Mouse (Mus musculus) urinary bladder, postnatal 4 days (tissue): Measurements from ENCODE around the gene Il2ra.

Source experiments
- DNase-seq, 2 experiments: peaks; one replicate each; pipeline ENCODE4 v3.0.0; 2021 to 2022; ENCODE audit warnings: low spot score in 2 of 2

Il2ra gene

DNA sequence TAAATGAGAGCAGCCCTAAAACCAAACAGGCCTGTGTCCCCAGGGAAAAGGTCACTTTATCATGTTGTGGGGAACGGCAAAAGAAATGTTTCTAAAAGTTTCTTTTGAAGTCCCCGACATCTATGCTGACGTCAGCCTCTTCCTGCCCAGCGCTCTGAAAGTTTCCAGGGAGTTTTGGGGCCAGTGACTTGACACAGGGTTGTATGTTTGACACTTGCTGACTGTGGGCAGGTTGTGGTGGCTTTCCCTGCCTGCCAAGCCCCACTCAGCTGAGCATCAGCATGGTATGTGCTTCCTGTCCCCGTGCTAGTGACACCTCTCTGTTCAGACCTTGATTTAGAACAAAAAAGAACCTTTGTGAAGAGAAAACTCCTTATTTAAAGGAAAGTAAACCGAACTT, 10.7 kb downstream of the Il2ra start:
- no peak for DNase-seq

DNA sequence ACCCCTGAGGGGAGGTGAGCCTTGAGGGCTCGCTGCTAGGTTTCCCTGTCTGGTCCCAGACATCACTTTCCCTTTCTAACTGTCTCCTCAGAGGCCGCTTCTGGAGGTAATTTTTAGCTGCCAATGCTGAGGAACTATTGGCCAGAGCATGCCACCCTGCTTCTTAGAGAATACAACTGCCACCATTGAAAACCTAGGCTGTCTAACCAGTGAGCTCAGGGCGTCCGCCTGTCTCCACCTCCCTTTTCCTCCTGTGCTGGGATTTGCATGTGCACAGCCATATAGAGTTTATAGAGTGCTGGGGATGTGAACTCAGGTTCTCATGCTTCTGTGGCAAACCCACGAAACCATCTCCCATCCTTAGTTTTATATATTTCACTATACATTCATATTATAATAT, 11.2 kb downstream of the Il2ra start:
- DNase-seq = no peak

DNA sequence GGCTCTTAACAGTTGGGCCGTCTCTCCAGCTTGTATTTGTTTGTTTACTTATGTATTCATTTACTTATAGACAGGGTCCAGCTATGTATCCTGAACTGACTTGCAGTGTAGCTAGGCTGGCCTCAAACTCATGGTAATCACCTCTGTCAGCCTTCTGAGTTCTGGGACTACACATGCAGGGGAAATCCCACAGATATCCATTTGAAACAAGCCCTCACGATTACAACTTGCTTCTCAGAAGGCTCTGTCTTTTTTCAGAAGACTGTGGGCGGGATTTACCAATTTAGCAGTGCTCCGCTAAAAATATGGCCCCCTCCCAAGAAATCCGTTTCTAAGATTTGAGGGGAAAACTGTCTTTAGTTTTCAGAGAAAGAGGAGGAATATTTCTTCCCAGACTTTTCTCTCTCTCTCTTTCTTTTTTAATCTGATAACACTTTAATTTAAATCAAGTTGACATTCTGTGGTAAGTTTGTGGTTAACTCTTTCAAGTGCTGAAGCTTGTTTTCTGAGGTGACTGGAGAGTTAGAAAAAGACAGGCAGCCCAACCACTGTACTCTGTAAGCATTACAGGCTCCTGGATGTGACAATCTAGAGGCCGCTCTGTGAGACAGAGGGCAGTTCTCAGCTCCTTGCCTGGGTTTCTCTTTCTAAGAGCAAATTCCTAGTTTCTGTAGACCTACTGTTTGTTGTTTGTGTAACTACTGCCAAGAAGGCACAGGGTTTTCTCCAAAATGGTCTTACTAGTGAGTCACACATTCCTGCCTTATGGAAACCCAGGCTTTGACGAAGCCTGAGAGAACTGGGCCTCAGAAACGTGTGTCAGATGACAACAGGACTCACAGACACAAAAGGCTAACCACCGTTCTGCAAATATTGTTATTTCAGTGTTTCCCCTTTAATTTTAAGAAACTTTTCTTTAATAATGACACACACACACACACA, 12.7 kb downstream of the Il2ra start:
- no peak for DNase-seq

DNA sequence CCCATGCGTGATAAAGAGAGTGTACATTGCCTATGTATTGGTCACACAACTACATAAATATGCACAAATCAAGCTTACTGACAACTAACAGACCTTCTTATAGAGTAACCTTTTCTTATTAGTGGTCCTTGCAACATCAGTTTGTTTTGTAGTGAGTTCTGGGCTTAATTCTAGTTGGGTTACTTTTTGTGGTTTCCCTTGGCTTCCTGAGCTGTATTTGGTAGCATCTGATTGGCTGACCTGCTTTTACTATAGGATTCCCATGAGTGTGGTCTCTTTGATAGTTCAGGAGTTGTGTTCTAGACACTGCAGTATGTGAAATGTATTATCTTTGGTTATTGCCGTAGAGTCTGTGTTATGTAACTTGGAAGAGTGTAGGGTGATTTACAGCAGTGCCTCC, 15.0 kb downstream of the Il2ra start:
- DNase-seq = no peak

DNA sequence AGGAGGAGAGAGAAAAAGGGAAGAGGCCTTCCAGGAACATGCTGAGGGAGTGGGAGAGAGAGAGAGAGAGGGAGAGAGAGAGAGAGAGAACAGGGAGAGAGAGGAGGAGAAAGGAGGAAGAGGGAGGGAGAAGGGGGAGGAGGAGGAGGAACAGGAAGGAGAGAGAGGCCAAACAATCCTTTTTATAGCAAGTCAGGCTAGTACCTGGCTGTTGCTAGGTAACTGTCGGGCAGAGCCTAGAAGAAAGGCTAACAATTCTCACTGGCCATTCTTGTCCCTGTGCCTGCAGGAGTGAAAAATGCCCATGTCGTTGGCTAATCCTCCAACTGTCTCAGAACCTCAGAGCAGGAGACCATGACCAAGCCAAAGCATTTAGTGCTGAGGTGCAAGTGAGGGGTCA, 16.7 kb downstream of the Il2ra start:
- no peak for DNase-seq

DNA sequence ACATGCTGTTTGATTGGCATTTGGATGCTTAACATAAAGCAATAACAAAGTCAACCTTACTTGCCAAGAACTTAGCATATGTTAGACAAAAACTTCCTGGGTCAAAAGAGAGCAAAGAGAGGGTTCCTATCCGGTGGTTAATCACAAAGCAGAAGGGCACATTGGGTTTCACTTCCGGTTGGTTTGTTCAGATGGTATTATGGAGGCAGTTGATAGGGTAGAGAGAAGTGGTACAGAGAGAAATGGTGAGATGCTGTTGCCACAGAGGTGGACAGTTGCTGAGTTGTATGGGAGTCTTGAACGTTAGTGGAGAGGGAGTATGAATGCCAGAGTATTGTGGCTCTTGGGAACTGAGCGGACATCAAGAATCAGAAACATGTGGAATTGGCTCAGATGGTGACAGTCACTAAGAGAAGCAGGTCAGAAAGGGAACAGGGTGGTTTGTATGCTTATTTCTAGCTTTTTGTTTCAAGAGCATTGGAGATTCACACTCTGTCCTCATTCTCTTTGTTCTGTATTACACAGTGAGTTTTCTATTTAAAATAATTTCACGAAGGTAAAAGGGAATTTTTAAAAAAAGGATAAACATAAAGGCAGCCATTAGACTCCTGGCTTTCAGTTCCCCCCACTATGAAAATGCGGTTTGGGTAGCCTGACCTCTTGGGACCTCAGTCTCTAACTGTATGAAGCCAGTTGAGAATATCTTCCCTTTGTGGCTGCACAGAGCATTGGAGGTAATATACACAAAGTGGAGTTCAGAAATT, 19.7 kb downstream of the Il2ra start:
- no peak for DNase-seq

DNA sequence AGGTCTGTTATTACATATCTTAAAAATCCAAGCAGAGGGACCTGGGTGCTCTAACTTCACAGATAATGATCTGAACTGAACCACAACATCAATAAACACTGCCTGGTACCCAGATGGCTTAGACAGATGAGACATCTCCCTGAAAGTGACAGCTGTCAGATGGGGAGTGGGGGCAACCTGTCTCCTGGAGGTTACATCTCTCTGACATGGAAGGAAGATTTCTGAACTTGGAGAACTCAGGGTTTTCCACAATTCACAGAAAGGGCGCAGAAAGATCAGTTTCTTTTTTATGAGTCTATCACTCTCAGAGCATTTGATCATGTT, 20.3 kb downstream of the Il2ra start:
- no peak for DNase-seq

DNA sequence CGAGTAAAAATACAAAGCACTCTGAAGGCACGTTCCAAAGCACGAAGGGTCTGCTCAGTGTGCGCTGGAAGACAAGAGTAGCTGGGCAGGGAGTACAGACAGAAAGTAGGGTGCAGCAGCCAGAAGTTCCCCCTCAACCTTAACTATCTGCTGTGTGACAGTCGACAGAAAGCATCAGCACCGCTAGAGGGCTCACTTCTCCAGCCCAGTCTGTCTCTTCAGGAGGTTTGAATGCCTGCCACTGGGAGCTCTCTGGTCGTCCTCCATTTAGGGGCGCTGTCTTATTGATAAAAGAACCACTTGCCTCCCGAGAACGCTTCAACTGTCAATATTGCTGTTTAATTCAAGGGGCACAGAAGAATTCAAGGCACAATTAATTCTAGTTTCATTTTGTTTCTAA, 21.4 kb downstream of the Il2ra start:
- peak; percentile 64 to 83 for DNase-seq

DNA sequence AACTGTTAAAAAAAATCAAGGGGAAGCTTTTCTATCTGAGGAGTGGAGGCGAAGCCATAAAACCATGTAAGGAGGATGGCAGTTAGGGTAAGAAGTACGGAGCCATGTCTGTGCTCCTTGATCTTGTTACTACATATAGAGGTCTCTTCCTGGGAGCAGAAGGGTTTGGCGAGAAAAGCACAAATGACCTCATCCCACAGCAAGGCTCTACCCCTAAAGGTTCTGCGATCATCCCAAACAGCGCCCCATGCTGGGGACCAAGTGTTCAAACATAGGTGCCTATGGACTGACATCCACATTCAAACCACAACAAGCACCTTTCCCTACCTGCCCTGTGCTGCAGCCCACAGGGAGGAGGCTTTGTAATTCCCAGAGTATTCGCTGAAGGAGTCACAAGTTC, 21.8 kb downstream of the Il2ra start:
- DNase-seq = peak in 1 of 2 experiments; percentile 61

DNA sequence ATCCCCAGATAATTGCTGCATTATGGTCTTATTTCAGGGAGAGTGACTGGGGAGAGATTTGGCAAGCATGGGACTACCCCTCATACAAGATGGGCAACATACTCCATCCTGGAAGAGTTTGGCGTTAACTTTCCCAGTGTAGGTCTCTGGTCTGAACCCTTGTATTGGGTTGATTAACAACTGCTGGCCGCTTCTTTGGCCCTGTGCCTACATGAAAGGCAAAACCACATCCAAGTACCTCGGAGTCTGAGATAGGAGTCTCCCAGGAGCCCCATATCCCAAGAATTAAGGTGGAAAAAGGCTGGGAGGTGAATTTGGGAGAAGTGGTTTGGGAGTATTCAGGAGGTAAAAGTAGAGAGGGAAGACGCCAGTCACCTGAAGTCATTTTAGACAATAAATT, 22.2 kb downstream of the Il2ra start:
- no peak for DNase-seq

DNA sequence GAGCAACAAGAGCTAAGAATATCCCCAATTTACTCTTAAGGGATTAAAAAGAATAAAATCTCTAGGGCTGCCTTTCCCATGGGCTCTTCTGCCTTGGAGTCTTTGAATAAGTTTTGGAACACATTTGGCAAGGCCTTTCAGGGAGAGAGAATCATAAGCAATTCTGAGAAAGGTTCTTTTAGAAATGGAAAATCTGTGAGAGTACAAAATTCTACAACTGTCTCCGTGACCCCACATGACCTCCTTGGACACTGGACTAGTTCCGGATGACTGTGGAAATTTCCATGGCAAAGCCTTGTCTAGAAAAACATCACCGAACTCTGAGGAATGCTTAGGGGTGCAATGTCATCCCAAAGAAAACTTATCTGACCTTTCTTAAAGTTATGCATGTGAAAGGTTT, 22.7 kb downstream of the Il2ra start:
- no peak for DNase-seq

DNA sequence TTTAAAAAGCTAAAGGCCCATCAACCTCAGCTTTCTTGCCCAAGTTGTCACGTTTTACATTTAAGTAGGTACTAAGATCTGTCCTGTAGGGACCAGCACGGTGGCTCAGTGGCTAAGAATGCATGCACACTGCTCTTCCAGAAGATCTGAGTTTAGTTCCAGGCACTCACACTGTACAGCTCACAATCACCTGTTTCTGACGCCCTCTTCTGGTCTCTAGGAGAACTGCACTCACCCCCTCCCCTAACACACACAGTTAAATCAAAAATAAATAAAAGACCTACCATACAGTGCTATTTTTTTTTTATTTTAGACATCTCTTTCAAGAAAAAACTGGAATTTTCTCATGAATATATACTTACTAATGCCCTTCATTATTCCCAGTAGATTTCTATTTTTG, 29.5 kb downstream of the Il2ra start:
- no peak for DNase-seq

DNA sequence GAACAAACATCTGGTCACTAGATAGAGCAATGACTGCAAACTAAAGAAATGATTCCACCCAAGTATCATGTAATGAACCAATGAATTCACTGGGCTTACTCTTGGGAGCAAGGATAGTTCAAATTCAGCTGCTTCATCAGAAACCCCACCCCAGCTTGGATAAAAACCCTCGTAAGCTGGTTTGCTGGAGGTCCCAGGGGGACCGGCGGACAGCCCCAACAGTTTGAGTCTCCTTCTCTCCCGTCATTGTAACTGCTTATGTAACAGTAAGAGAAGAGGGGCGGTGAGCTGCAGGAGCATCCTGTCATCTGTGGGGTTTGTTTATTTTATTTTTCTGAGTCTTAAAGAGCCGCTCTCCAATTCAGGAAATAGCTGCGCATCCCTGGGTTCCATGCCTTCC, 37.0 kb downstream of the Il2ra start:
- no peak for DNase-seq

DNA sequence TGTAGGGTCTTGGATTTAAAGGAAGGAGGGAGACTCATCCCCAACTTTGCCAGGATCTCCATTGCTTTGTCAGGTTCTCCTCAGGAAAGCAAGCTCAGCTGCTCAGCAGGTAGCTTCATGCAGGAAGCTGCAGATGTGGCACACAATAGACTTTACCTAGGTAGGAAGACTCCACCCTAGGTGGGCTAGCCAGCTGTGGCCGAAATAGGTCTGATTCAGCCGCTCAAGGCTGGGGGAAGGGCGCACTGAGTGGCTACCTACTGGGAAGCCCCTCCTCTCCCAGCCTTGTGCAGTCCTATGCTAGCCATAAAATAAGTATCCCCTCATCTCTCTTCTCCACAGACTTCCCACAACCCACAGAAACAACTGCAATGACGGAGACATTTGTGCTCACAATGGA, 40.1 kb downstream of the Il2ra start:
- DNase-seq = no peak

DNA sequence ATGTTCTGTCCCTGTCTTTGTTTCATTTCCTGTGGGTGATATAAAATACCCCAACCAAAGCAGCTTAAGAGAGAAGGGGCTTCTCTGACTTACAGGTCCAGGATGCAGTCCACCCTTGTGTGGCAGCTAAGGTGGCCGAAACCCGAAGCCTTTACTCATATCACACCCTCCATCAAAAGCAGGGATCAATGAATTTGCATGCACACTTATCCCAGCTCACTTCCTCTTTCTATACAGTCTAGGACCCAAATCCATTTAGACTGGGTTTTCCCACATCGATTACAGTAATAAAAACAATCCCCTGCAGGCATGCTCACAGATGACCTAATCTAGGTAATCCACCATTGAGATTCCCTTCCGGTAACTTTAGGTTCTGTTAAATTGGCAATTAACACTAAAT, 43.9 kb downstream of the Il2ra start:
- no peak for DNase-seq

DNA sequence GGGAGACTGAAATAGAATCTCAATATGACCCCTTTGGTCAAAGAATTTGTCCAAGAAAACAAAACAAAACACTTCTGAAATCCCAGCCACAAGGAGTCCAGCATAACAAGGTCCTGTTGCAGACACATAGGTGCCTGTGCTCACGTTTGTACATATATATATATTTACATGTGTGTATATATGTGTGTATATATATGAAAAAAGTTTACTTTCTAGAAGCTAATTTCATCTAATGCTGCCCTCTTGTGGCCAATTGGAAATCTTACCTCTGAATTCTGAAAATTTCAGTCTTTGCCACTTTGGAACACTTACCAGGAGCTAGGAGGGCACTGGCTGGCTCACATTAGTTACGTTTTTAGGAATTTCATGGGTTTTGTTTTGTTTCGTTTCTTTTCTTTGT, 44.8 kb downstream of the Il2ra start:
- no peak for DNase-seq

DNA sequence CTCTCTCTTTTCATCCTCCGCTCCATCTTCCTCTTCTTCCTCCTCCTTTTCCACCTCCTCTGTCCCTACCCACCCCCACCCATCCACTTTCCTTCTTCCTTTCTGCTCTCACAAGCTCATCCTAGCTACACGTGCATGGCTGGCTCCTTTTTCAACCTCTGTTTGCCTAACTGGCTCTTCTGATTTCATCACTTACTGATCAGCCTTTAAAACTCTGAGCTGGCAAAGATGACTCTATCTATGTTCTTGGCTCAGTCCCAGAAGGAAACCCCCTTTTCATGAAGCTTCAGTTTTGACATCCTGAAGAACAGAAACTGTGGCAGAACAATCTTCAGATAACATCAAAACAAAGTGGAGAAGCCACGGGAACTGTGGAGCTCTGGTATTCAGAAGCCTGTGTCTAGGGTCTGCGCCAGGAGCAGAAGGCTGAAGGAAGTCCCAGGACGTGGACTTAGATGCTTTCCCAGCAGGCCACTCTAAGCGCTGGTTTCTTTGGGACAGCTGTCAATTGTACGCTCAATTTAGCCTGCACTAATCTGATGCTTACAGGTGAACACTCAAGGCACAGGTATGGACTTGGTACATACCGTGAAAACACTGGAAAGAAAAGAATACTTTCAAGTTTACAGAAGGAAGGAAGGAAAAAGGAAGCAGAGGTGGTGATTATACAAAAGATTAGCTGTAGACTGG, 47.7 kb downstream of the Il2ra start:
- DNase-seq = no peak

DNA sequence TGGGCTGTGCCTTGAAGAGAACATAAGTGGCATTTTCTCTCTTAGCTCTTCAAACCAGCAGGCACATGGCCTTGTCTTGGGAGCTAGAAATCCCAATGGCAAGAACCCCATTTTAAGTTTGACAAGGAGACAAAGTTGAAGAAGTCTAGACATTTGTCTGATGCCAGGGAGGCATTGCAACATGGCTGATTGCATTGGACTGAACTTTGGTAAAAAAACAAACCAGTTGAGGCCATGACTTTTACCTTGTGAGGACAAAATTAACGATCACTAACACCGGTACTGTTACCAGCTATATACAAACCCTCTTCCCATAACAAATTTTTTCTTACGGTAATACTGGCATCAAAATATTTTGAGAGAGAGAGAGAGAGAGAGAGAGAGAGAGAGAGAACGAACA, 50.7 kb downstream of the Il2ra start:
- DNase-seq = no peak

DNA sequence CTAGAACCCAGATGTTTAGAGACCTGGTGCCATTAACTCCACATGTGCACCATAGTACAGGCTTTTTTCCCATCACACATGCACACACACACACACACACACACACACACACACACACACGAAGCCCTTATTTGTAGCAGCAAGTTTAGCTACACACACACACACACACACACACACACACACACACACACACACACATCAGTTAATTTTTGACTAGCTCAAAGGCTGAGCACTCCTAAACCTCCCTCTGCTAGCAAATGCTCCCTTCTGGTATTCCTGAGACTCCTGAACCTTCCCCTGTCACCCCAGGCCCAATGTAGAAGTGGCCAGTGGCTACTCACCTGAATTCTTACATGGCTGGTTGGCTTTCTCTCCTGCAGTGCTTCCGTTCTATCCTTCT, 51.5 kb downstream of the Il2ra start:
- DNase-seq = no peak

DNA sequence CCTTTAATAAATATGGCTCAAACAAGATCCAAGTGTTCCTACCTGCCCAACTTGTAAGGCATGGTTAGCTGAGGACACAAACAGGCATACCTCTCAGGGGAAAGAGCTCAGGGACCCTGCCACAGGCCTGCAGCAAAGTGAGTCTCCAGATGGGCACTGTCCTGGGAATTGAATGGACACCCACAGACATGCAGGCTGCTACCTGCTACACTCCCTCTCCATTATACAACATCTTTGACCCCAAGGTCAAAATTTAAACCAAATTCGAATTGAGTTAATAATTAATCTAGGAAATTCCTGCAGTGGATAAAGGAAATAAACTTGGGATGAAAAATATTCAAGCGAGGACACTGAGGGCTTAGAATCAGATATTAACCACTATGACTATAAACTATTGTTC, 53.3 kb downstream of the Il2ra start:
- no peak for DNase-seq

DNA sequence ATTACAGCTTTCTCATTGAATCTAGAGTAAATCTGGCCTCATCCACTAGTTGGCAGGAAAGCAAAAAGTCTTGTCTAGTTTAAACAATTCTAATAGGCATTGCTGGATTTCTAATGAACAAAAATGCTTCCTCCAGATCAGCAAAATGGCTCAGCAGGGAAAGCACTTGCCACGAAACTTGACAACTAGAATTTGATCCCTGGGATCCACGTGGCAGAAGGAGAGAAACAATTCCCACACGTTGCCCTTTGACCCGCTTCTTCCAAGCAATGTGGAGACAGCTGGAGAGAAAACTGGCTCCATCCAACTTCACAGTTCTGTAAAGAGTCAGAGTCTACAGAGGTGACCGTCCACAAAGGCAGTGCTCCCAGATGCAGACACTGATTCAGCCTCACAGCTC, 56.4 kb downstream of the Il2ra start:
- DNase-seq = no peak

DNA sequence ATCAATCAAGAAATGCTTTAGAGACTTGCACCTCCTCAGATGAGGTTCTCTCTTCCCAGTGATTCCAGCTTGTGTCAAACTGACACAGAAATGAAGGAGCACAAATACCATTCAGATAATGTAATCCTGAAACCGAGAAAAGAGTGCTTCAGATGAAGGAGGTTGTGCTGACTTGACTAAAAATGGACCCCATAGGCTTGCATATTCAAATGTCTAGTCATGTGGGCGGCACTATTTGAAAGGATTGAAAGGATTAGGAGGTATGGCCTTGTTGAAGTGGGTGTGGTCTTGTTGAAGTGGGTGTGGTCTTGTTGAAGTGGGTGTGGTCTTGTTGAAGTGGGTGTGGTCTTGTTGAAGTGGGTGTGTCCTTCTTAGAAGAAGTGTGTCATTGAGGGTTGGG, 57.3 kb downstream of the Il2ra start:
- no peak for DNase-seq
